Mouse (Mus musculus): ENCODE data around the gene Dnal4.
A peak's percentile ranks its signal among the peaks of the same experiment; 100 is the strongest.

Dnal4 gene

GRCm38 (mm10) chr15:79798591-79798990 is 20.9 kb upstream of the Dnal4 start:
- DNase-seq = no peak

- DNase-seq = no peak
These were observed 20.0 kb upstream of the Dnal4 start for GRCm38 (mm10) chr15:79797680-79798079.

- DNase-seq = no peak
These were observed 19.4 kb upstream of the Dnal4 start for GRCm38 (mm10) chr15:79797096-79797495.

GRCm38 (mm10) chr15:79796256-79796655 is 18.6 kb upstream of the Dnal4 start:
- DNase-seq = no peak

- DNase-seq = peak; percentile 18
These were observed 16.5 kb upstream of the Dnal4 start for GRCm38 (mm10) chr15:79794173-79794572.

- no peak for DNase-seq
These were observed 15.4 kb upstream of the Dnal4 start for GRCm38 (mm10) chr15:79793076-79793475.

GRCm38 (mm10) chr15:79792455-79792854 is 14.8 kb upstream of the Dnal4 start:
- peak; percentile 27 for DNase-seq

GRCm38 (mm10) chr15:79791502-79791901 is 13.9 kb upstream of the Dnal4 start:
- peak; percentile 72 for DNase-seq

- DNase-seq = no peak
These were observed 13.3 kb upstream of the Dnal4 start for GRCm38 (mm10) chr15:79790905-79791304.

- no peak for DNase-seq
These were observed 12.5 kb upstream of the Dnal4 start for GRCm38 (mm10) chr15:79790111-79790510.

- DNase-seq = no peak
These were observed 10.2 kb upstream of the Dnal4 start for GRCm38 (mm10) chr15:79787815-79788214.

GRCm38 (mm10) chr15:79785056-79785455 is 7.4 kb upstream of the Dnal4 start:
- DNase-seq = no peak

GRCm38 (mm10) chr15:79775662-79776061 is 2.0 kb downstream of the Dnal4 start:
- no peak for DNase-seq

- DNase-seq = peak; percentile 99
These were observed 3.3 kb downstream of the Dnal4 start for GRCm38 (mm10) chr15:79774117-79775027.

GRCm38 (mm10) chr15:79770629-79771240 is 6.9 kb downstream of the Dnal4 start:
- no peak for DNase-seq

- DNase-seq = no peak
These were observed 9.3 kb downstream of the Dnal4 start for GRCm38 (mm10) chr15:79768302-79768701.

GRCm38 (mm10) chr15:79767327-79767961 is 10.2 kb downstream of the Dnal4 start:
- no peak for DNase-seq

GRCm38 (mm10) chr15:79766586-79767071 is 11.0 kb downstream of the Dnal4 start:
- no peak for DNase-seq

- no peak for DNase-seq
These were observed 11.5 kb downstream of the Dnal4 start for GRCm38 (mm10) chr15:79766168-79766567.

- DNase-seq = peak; percentile 29
These were observed 12.3 kb downstream of the Dnal4 start for GRCm38 (mm10) chr15:79765361-79765760.

- no peak for DNase-seq
These were observed 12.9 kb downstream of the Dnal4 start for GRCm38 (mm10) chr15:79764539-79765267.

- peak; percentile 26 for DNase-seq
These were observed 13.9 kb downstream of the Dnal4 start for GRCm38 (mm10) chr15:79763601-79764246.
